Mouse (Mus musculus) mesoderm, embryonic 11.5 days (tissue): ENCODE data around the gene Fam222a.

Experiments used
- DNase-seq: peaks from one replicate; pipeline ENCODE4 v3.0.0-alpha.2; 2012; ENCODE audit warnings: low read depth, low spot score

Fam222a gene

DNA sequence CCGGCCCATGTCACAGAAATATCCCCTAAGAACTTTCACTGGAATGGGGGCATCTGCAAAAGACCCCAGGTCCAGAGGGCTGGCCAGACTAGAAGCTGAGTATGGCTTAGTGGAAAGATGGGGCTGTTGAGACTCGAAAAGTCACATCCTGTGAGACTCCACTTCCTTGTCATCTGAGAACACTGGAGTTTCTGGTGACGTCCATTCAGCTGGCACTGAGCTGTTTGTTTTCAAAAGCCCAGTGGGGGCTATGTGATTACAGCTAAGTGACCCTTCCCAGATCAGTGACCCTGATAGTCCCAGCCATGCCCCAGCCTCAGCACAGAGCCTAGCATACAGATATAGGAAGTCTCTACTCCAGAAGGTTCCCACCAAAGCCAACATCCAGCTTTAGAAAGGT lies 83.6 kb downstream of the Fam222a start:
- DNase-seq, result no peak

DNA sequence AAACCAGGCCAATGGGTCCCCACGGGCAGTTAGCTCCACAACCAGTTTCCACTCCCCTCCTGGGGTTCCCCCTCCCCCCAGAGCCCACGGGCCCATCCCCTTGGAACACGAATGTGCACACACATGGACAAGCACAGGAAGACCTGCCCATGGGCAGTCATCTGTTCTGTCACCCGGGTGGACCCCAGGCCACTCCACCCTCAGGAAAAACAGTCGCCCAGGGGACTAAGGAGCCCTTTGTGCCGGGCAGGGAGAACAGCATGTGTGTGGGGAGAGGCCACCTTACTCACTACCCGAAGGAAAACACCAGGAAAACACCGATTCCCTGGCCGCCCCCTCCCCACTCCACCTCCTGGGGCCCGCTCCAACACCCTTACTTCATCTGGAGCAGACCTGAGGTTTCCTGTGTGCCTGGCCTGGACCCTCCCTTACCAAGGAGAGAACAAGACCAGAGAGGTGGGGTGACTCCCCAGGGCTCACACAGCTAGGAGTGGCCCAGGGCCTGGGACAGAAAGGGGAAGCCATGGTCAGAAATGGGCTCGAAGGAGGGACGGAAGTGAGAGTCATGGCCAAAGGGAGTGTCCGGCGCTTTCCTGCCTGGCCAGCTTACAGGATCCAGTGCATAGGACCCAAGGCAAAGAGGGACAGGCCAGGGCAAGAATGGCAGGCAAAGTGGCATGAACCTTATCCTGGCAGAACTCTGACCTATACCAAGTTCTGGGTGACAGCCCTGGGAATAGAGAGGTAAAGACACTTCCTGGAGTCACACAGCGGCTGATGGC lies 86.0 kb downstream of the Fam222a start:
- no peak for DNase-seq

DNA sequence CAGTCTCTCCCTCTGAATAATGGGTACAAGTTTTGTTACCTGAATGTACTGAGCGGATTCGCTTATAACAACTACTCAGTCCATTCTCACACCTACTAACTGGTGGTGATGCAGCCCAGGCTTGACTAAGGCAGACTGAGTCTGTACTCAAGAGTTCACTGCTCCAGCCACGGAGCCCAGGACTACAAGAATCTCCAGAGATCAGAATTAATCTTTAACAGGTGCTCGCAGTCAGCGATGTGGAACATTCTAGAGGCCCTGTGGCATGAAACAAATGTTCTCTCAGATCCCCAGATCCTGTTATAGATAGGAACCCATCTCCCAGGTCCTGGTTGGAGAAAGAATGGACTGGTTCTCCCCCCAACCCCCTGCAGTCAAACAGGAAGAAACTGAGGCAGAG lies 87.9 kb downstream of the Fam222a start:
- no peak for DNase-seq

DNA sequence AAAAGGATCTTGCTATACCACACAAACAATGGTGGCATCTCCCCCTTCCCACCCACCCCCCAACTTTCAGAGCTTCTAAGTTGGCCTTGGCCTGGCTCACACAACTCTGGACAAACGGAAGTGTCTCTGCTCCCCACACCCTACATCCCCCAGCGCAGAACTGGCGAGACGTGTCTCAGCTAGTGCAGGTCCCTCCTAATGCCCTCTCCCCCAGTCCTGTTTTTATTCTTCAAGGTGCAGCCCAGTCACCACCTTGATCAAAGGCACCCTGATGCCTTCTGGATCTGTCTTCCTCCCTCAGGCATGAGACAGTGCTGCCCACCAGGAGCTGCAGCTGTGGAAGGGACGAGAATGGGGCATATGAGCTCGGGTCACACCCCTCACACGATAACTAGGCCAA lies 88.5 kb downstream of the Fam222a start:
- DNase-seq, result no peak

DNA sequence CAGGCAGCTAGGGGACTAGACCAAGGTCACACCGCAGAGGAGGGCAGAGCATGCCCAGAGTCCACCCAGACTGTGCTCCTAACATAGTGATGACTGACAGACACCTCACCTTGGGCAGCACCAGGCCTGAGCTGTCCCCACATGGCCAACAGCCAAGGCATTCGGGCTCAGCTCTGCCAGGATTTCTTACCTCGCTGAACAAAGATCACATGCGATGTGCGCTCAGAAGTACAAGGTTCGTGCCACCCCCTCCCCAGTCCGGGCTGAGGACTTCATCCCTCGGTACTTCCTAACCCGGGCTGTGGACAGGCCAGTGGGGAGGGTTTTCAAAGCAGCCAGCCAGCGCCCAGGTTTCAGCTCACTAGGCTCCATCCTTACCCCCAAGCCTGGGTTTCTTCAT lies 89.6 kb downstream of the Fam222a start:
- no peak for DNase-seq

DNA sequence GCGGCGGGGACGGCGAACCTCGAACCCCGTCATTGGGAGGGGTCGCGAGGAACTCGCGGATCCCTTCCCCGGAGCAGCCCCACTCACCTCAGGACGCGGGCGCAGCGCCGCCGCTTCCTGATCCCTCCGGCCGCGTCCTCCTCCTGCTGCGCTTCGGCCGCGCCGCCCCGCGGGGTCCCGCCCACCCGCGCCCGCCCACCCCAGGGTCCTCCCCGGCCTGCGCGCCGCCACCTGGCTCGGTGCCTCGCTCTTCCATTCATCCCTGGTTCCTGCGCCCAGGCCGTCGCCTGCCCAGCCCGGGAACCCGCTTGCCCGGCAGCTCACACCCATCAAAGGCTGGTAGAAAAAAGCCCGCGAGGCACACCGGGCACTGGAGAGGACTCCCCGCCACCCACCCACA lies 90.4 kb downstream of the Fam222a start, which contains the start of gene Trpv4:
Trpv4 (minus strand) TSS at position 167 of the 400 bp plus-strand sequence.
- no peak for DNase-seq

DNA sequence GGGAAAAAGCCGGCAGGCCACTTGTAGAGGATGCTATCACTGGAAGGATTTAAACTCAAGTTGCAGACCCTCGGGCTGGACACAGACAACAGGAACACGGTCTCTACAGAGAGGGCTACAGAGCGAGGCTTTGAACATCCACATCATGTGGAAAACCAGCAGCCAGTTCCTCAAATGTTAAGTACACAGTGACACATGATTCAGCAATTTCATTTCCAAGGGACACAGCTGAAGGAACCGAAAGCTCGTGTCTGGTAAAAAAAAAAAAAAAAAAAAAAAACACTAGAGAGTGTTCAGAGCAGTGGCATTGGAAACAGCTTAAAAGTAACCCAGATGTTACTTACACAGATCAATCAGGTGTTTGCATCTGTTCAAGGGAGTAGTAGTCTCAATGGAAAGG lies 93.2 kb downstream of the Fam222a start:
- no peak for DNase-seq
